Mouse (Mus musculus): ENCODE data around the gene Gspt1.

Gene Gspt1

GRCm38 (mm10) chr16:11203600-11204390 is 50.3 kb downstream of the Gspt1 start:
- no peak for DNase-seq (ENCODE audit: inconsistent age in 2 of 2, low spot score in 1 of 2)

GRCm38 (mm10) chr16:11202571-11203554 is 51.3 kb downstream of the Gspt1 start, which contains the start of gene Rsl1d1:
TSS of gene Rsl1d1 (minus strand) at chr16:11203331.
- DNase-seq (ENCODE audit: inconsistent age in 2 of 2, low spot score in 1 of 2), result peak; percentile 92 to 97

- no peak for DNase-seq (ENCODE audit: inconsistent age in 2 of 2, low spot score in 1 of 2)
Measured at GRCm38 (mm10) chr16:11201740-11202394, 52.3 kb downstream of the Gspt1 start.

GRCm38 (mm10) chr16:11200247-11200646 is 53.9 kb downstream of the Gspt1 start:
- no peak for DNase-seq (ENCODE audit: inconsistent age in 2 of 2, low spot score in 1 of 2)

- no peak for DNase-seq (ENCODE audit: inconsistent age in 2 of 2, low spot score in 1 of 2)
Measured at GRCm38 (mm10) chr16:11198467-11198866, 55.7 kb downstream of the Gspt1 start.

GRCm38 (mm10) chr16:11197052-11197451 is 57.1 kb downstream of the Gspt1 start:
- no peak for DNase-seq (ENCODE audit: inconsistent age in 2 of 2, low spot score in 1 of 2)

GRCm38 (mm10) chr16:11193231-11193630 is 60.9 kb downstream of the Gspt1 start:
- no peak for DNase-seq (ENCODE audit: inconsistent age in 2 of 2, low spot score in 1 of 2)

GRCm38 (mm10) chr16:11190150-11190549 is 64.0 kb downstream of the Gspt1 start:
- DNase-seq (ENCODE audit: inconsistent age in 2 of 2, low spot score in 1 of 2), result no peak

- no peak for DNase-seq (ENCODE audit: inconsistent age in 2 of 2, low spot score in 1 of 2)
Measured at GRCm38 (mm10) chr16:11177404-11177803, 76.7 kb downstream of the Gspt1 start.

GRCm38 (mm10) chr16:11176884-11177244 is 77.3 kb downstream of the Gspt1 start:
- DNase-seq (ENCODE audit: inconsistent age in 2 of 2, low spot score in 1 of 2), result no peak

GRCm38 (mm10) chr16:11176208-11176883 is 77.8 kb downstream of the Gspt1 start, which contains the start of gene Zc3h7a:
TSS of gene Zc3h7a (minus strand) at chr16:11176393.
- peak; percentile 94 to 97 for DNase-seq (ENCODE audit: inconsistent age in 2 of 2, low spot score in 1 of 2)

GRCm38 (mm10) chr16:11175489-11176207 is 78.5 kb downstream of the Gspt1 start:
- DNase-seq (ENCODE audit: inconsistent age in 2 of 2, low spot score in 1 of 2), result peak; percentile 81 to 93

- peak in 1 of 2 experiments; percentile 11 for DNase-seq (ENCODE audit: inconsistent age in 2 of 2, low spot score in 1 of 2)
Measured at GRCm38 (mm10) chr16:11175100-11175488, 79.0 kb downstream of the Gspt1 start.

GRCm38 (mm10) chr16:11174671-11175081 is 79.4 kb downstream of the Gspt1 start:
- DNase-seq (ENCODE audit: inconsistent age in 2 of 2, low spot score in 1 of 2), result peak; percentile 66 to 88

GRCm38 (mm10) chr16:11171679-11172078 is 82.4 kb downstream of the Gspt1 start:
- DNase-seq (ENCODE audit: inconsistent age in 2 of 2, low spot score in 1 of 2), result no peak
